Mouse (Mus musculus): ENCODE data around the gene Apex2. TPM values are rescaled to one million over a fixed set of nuclear protein-coding genes. Genes with fewer than 3 reads are reported as not detected.

Gene Apex2
- polyA plus RNA-seq (2015; fragmentation: Nextera tagmentation; extraction: Ambion mirVana) = 21.7 and 26.0 TPM in 2 replicates

DNA sequence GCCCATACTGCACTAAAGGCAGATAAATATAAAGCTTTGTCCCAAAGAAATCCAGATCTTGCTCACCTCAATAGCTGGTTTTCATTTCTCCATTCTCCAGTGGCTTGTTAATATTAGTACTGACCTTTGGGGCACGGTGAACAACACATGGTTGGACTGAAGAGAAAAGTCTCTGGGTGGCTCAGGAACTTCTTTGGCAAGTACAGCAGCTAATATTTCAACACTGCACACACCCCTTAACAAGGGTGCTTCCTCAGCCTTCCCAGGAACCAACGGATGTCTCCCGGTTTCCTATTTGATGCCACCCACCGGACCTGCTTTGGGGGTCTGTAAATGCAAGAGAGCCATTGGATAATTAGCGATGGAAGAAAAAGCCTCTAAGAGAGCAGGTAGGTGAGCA lies at the start of gene Apex2:
TSS of gene Apex2 (minus strand) at position 173 of the 400 bp plus-strand sequence.
- no peak within 1 kb of the TSS for H3K9ac ChIP-seq (replicated peaks)
- peak within 1 kb of the TSS; percentile 52; the same call in 1 of the 2 replicates for H3K4me2 ChIP-seq (replicated peaks)
- no peak within 1 kb of the TSS for H3K27ac ChIP-seq (replicated peaks)
- no peak for ATAC-seq (replicated peaks)
- no peaks in the 10 kb centered on the region for H3K36me3 ChIP-seq
- 73% methylated on average over 5 of the region's 5 CpGs for WGBS
- peak within 1 kb of the TSS; percentile 56; the same call in 1 of the 2 replicates for H3K4me3 ChIP-seq
- H3K4me1 ChIP-seq = 0 out of 2 replicates have a peak, but pooled peaks cover 5% of the 10 kb centered on the region
- H3K27me3 ChIP-seq = no peaks in the 10 kb centered on the region
- H3K9me3 ChIP-seq = no peaks in the 10 kb centered on the region

DNA sequence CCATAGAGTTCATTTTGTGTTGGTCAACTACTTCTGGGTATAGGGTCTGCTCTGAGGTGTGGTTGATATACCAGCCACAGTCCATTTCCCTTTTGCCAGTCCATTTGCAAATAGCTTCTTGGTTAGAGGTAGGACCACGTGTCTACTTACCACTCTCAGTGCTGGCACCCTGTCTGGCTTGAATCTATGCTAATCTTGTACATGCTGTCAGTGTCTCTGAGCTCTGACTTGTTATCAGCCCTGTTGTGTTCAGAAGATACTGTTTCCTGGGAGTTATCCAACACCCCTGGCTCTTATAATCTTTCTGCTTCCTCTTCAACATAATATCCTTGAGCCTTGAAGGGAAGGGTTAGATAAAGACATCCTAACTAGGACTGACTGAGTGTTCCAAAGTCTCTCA lies 46.8 kb upstream of the Apex2 start:
- no peak for ATAC-seq (replicated peaks)
- H3K36me3 ChIP-seq = no peaks in the 10 kb centered on the region
- no peaks in the 10 kb centered on the region for H3K27me3 ChIP-seq
- H3K9me3 ChIP-seq = no peaks in the 10 kb centered on the region
- 75% methylated on average over 1 of the region's 1 CpGs for WGBS
- no peak overlapping the region for H3K4me3 ChIP-seq
- no peaks in the 10 kb centered on the region for H3K4me1 ChIP-seq
- H3K9ac ChIP-seq (replicated peaks) = no peak overlapping the region
- no peak overlapping the region for H3K4me2 ChIP-seq (replicated peaks)
- H3K27ac ChIP-seq (replicated peaks) = no peak overlapping the region

DNA sequence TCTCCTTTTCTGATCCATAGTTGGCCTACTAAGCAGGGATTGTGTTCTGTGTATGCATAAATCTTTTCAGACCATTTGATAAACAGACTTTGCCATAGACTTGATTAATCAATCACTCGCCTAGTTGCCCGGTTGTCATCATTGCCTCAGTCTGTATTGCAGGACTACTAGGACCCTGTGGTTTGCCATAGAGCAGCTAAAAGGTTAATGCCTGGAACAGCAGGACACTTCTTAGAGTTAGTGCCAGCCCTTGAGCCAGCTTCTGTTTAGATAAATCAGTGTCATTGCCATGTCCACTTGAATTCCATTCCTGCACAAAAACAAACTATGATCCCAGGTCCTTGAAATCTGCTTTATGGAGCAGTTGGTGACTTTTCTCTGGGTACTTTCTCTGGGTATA lies 9.2 kb upstream of the Apex2 start:
- H3K4me1 ChIP-seq = no peaks in the 10 kb centered on the region
- 71% methylated on average over 2 of the region's 2 CpGs for WGBS
- no peaks in the 10 kb centered on the region for H3K27me3 ChIP-seq
- no peaks in the 10 kb centered on the region for H3K9me3 ChIP-seq
- no peak overlapping the region for H3K4me3 ChIP-seq
- H3K36me3 ChIP-seq = no peaks in the 10 kb centered on the region
- H3K9ac ChIP-seq (replicated peaks) = no peak overlapping the region
- ATAC-seq (replicated peaks) = no peak
- H3K4me2 ChIP-seq (replicated peaks) = no peak overlapping the region
- no peak overlapping the region for H3K27ac ChIP-seq (replicated peaks)

DNA sequence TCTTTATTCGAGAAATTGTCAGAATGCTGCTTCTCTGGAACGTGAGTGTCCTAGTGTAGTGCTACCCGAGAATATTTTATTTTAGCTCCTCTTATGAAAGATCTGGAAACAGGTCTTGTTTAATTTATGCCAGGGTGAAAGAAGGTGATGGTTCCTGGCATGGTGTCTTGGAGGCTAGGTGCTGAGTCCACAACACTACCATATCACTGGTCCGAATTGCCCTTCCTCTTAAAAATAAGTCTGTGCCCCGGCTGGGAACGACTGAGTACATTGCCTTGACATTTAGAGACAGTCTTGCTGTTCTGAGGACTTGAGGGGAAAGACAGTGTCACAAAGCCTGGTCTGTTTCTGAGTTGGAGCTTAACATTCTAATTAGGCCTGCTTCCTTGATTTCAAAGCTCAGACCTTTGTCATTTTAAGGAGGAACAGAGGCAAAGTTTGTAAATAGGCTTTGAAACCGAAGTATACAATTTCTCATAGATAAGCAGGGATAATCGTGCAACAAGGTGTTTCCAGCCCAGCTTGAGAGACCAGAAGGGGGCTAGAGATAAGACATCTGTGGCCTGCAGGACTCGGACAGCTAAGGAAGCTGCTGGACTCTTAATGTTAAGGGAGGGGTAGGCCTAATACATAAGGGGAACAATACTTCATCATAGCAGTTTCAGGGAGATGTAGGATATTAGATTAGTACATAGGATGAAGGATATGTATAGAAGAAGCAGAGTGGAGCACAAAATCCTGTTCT lies 5.5 kb upstream of the Apex2 start:
- Histone ChIP-seq H3K27me3 (no peaks in the 10 kb centered on the region), H3K4me3 (no peak overlapping the region), H3K27ac (replicated peaks) (no peak overlapping the region), H3K4me2 (replicated peaks) (no peak overlapping the region), H3K36me3 (no peaks in the 10 kb centered on the region), H3K4me1 (no peaks in the 10 kb centered on the region), H3K9ac (replicated peaks) (no peak overlapping the region), H3K9me3 (no peaks in the 10 kb centered on the region)
- 76% methylated on average over 9 of the region's 9 CpGs for WGBS
- ATAC-seq (replicated peaks) = no peak

DNA sequence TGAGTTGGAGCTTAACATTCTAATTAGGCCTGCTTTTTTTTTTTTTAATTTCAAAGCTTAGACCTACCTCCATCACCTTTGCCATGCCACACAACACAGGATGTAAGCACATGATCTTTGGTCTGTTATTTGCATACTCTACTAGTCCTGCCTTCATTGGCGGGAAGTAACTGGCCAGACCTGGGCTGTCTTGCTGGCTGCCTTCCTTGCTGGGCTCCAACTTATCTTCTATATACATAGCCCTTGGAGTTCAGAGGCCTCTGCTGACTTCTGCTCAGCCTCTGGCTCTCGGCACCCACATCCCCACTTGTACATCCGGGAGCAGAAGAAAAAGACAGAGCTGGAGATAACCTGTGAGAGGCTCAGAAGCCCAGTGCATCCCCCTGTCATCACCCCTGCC lies 4.5 kb upstream of the Apex2 start:
- no peak overlapping the region for H3K4me2 ChIP-seq (replicated peaks)
- H3K27ac ChIP-seq (replicated peaks) = no peak overlapping the region
- H3K36me3 ChIP-seq = no peaks in the 10 kb centered on the region
- H3K4me3 ChIP-seq = no peak overlapping the region
- no peaks in the 10 kb centered on the region for H3K27me3 ChIP-seq
- H3K9me3 ChIP-seq = no peaks in the 10 kb centered on the region
- no peak for ATAC-seq (replicated peaks)
- no peaks in the 10 kb centered on the region for H3K4me1 ChIP-seq
- no peak overlapping the region for H3K9ac ChIP-seq (replicated peaks)
- 97% methylated on average over 3 of the region's 3 CpGs for WGBS

DNA sequence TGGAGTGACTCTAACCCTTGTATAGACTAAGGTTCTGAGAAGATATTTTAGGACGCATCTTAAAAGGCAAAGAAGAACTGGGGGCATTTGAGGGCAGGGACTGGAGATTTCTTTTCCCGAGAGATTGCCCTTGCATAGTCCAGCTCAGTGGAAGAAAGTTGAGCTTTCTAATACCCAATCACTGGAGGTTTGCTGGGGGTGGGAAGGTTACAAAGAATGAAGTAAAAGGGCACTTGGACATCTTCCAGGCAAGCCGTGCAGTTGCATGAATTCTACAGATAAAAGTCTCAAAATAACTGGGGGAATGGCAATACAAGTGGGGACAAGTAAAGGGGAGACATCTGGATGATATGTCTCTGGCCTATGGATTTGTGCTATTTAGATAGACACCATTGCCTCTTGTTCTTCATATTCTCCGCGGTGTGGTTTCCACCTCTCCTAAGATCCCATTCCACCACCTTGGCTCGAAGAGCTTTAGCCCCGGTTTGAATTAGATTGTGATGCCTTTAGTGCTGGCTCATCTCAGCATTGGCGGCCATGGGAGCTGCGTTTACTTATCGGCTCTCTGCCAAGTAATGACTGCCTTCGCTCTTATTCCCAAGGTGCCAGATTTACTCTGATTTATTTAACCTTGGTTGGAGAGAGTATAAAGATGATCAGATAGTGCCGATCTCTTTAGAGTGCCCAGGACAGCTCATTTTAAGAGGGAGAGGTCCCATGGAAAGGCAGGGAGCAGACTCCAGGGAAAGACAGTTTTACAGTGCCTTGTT lies 3.8 kb upstream of the Apex2 start:
- 87% methylated on average over 12 of the region's 12 CpGs for WGBS

DNA sequence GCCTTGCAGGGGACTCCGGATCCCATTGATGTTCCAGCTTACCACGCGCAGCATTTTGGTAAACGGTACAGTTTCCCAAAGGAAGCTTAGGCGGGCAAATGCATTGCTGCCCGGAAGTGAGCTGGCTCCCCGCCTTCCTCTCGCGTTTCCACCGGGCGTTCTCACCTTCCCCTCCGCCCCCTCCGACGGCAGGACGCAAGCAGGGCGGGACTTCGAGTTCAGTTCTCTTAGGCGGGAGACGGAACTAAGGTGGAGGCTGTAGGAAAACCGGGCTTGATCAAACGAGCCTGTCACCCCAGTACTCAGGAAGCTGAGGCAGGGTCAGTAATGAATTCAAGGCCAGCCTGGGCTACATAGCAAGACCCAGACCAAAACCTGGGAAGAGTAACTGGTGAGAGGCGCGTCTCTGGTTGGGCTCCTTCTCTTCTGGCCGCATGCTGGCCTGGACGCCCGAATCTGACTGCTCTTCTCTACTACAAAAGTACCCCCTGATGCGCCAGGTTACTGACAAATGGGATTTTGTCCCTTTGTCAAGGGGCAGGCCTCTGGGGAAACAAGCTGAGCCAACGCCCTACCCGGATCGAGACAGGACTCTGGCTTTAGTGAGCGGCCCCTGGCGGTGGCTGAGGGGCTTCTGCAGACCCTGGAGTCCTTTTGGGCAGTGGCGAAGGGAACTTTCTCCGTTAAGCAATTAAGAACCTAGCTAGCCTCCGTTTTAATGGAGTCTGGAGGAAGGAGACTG lies 1.5 kb downstream of the Apex2 start, which contains the start of gene Pfkfb1:
TSS of gene Pfkfb1 (plus strand) at position 207 of the 742 bp plus-strand sequence.
- peak within 1 kb of the TSS; percentile 52 for H3K4me2 ChIP-seq (replicated peaks)
- no peaks in the 10 kb centered on the region for H3K27me3 ChIP-seq
- no peaks in the 10 kb centered on the region for H3K9me3 ChIP-seq
- no peaks in the 10 kb centered on the region for H3K36me3 ChIP-seq
- H3K4me3 ChIP-seq = peak within 1 kb of the TSS; percentile 56
- H3K4me1 ChIP-seq = 0 out of 2 replicates have a peak, but pooled peaks cover 5% of the 10 kb centered on the region
- H3K9ac ChIP-seq (replicated peaks) = peak within 1 kb of the TSS; percentile 65
- ATAC-seq (replicated peaks) = peak; percentile 96
- 20% methylated on average over 35 of the region's 35 CpGs for WGBS
- peak within 1 kb of the TSS; percentile 83 for H3K27ac ChIP-seq (replicated peaks)

More for the DNA sequence above, 3.8 kb upstream of the Apex2 start:
- H3K4me3 ChIP-seq = no peak overlapping the region
- no peaks in the 10 kb centered on the region for H3K27me3 ChIP-seq
- no peak overlapping the region for H3K27ac ChIP-seq (replicated peaks)
- H3K9me3 ChIP-seq = no peaks in the 10 kb centered on the region
- no peaks in the 10 kb centered on the region for H3K4me1 ChIP-seq
- H3K4me2 ChIP-seq (replicated peaks) = no peak overlapping the region
- no peak for ATAC-seq (replicated peaks)
- H3K36me3 ChIP-seq = no peaks in the 10 kb centered on the region
- no peak overlapping the region for H3K9ac ChIP-seq (replicated peaks)

DNA sequence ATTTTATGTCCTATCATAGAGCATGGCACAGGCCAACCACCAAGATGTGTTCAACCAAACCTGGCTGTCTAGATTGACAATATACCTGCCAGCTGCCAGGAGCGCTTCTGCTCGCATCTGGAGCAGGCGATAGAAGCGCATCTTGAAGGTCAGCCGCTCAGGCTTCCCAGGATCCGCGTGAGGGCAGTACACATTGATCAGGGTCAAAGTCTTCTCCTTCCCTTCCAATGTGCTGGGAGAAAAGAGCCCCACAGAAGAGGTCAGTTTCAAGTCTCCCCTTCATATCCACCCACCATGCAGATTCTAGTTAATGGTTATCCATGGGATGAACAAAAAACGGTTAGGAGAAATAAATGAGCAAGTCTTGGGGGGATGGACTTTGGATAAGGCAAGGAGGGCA lies 4.6 kb downstream of the Apex2 start:
- no peak overlapping the region for H3K27ac ChIP-seq (replicated peaks)
- no peak for ATAC-seq (replicated peaks)
- WGBS = 96% methylated on average over 8 of the region's 8 CpGs
- peaks cover 15% of the 10 kb centered on the region; the same call in 1 of the 2 replicates for H3K36me3 ChIP-seq
- H3K9ac ChIP-seq (replicated peaks) = no peak overlapping the region
- 0 out of 2 replicates have a peak, but pooled peaks cover 5% of the 10 kb centered on the region for H3K4me1 ChIP-seq
- no peaks in the 10 kb centered on the region for H3K9me3 ChIP-seq
- no peak overlapping the region for H3K4me2 ChIP-seq (replicated peaks)
- H3K27me3 ChIP-seq = no peaks in the 10 kb centered on the region
- H3K4me3 ChIP-seq = no peak overlapping the region

DNA sequence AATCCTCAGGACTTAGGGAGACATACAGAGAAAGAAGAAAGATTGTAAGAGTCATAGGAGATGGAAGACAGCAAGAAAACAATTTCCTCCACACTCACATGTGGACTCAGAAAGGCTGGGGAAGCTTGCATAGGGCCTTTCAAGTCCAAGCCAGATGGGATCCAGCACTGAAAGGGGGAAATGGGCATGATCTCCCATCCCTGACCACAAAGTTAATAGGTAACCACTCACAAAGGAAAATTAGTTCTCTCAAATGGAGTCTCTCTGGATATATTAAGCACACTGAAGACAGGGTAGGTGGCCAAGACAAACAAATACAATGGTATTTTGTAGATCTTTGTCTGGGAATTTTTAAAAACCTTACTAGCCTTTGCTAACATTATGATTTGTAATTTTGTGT lies 7.7 kb downstream of the Apex2 start:
- no peak overlapping the region for H3K9ac ChIP-seq (replicated peaks)
- H3K36me3 ChIP-seq = peaks cover 15% of the 10 kb centered on the region; the same call in 1 of the 2 replicates
- ATAC-seq (replicated peaks) = no peak
- no peaks in the 10 kb centered on the region for H3K9me3 ChIP-seq
- no peak overlapping the region for H3K4me2 ChIP-seq (replicated peaks)
- H3K27me3 ChIP-seq = no peaks in the 10 kb centered on the region
- no peak overlapping the region for H3K27ac ChIP-seq (replicated peaks)
- no peak overlapping the region for H3K4me3 ChIP-seq
- H3K4me1 ChIP-seq = 0 out of 2 replicates have a peak, but pooled peaks cover 4% of the 10 kb centered on the region

DNA sequence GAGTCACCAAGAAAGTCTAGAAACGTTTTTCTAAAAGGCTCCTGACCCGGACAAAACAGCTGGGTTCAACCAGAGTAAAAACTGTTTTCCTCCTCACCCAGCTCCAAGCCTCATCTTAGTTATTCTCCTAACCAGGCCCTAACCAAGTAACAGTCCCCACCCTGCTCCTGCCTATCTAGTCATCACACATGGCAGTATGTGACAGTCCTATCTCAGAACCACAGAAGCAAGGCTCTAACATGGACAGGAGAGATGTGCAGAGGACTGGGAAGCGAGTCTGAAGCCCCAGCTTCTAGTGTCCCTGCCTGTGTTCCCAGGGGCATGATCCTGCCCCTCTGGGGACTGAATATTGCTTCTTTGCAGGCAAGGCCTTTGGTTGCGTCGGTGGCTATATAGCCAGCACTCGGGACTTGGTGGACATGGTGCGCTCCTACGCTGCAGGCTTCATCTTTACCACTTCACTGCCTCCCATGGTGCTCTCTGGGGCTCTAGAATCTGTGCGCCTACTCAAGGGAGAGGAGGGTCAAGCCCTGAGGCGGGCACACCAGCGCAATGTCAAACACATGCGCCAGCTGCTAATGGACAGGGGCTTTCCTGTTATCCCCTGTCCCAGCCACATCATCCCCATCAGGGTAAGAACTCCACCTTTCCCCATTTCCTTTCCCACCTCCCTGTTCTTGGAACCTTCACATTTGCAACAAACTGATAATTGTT lies 24.9 kb downstream of the Apex2 start:
- H3K27ac ChIP-seq (replicated peaks) = no peak overlapping the region
- WGBS = 88% methylated on average over 12 of the region's 12 CpGs

DNA sequence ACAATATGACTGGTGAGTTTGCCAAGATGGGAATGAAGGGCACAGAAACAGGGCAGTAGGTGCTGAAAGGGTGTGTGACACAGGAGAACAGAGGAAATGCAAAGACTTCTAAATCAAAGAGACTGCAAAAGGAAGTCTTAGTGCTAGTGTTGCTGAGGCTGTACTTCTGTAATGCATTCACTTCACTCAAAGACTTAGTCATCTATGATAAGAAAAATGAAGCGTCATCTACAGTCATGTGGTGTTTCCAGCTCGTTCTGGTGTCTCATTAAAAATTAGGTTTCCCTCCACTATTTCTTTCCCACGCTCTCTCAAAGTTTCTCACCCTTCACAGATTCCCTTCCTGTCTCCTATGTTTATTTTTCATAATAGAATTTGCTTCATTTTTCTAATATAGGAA lies 35.6 kb downstream of the Apex2 start:
- Histone ChIP-seq H3K27ac (replicated peaks) (no peak overlapping the region), H3K4me2 (replicated peaks) (no peak overlapping the region), H3K4me3 (no peak overlapping the region), H3K9me3 (no peaks in the 10 kb centered on the region), H3K4me1 (no peaks in the 10 kb centered on the region), H3K36me3 (0 out of 2 replicates have a peak, but pooled peaks cover 2% of the 10 kb centered on the region), H3K9ac (replicated peaks) (no peak overlapping the region), H3K27me3 (no peaks in the 10 kb centered on the region)
- ATAC-seq (replicated peaks) = no peak
- 85% methylated on average over 3 of the region's 3 CpGs for WGBS

More for the DNA sequence above, 24.9 kb downstream of the Apex2 start:
- no peaks in the 10 kb centered on the region for H3K9me3 ChIP-seq
- ATAC-seq (replicated peaks) = no peak
- H3K9ac ChIP-seq (replicated peaks) = no peak overlapping the region
- H3K4me3 ChIP-seq = no peak overlapping the region
- H3K27me3 ChIP-seq = no peaks in the 10 kb centered on the region
- H3K36me3 ChIP-seq = no peaks in the 10 kb centered on the region
- H3K4me2 ChIP-seq (replicated peaks) = no peak overlapping the region
- H3K4me1 ChIP-seq = no peaks in the 10 kb centered on the region

Data from forebrain, embryonic 15.5 days (tissue).